Mouse (Mus musculus) midbrain, postnatal 0 days (tissue): Measurements from ENCODE around the gene Kif2c. TPM values are rescaled to one million over a fixed set of nuclear protein-coding genes. Genes with fewer than 3 reads are reported as not detected.
A peak's percentile ranks its signal among the peaks of the same experiment; 100 is the strongest.

ENCODE experiments used
- ATAC-seq: fragments of 200-750 bp; cut with Nextera tagmentation; 2 replicates; pipeline ENCODE4 v1.8.0; 2017; ENCODE audit warnings: moderate number of reproducible peaks, mild to moderate bottlenecking, moderate TSS enrichment, moderate library complexity; ENCODE audit not compliant: low FRiP score
- DNase-seq: peaks from one replicate; pipeline ENCODE4 v3.0.0-alpha.2; 2015; ENCODE audit warnings: low spot score
- H3K27ac ChIP-seq: fragments of 300-500 bp; sonication (generic); 2 replicates; pipeline ENCODE4 v1.5.1; 2014; ENCODE audit warnings: low read depth, mild to moderate bottlenecking, low read length, mixed read lengths
- H3K27me3 ChIP-seq: fragments of 300-500 bp; sonication (generic); 2 replicates; pipeline ENCODE4 v1.6.1; 2014; ENCODE audit warnings: low read length, control low read depth, mixed read lengths; ENCODE audit not compliant: insufficient read depth
- H3K36me3 ChIP-seq: fragments of 300-500 bp; sonication (generic); 2 replicates; pipeline ENCODE4 v1.6.1; 2014; ENCODE audit warnings: low read length, control low read depth, mixed read lengths; ENCODE audit not compliant: insufficient read depth
- H3K4me1 ChIP-seq: fragments of 300-500 bp; sonication (generic); 2 replicates; pipeline ENCODE4 v1.6.1; 2014; ENCODE audit warnings: mild to moderate bottlenecking, control low read depth, antibody characterized with exemption, low read length, mixed read lengths; ENCODE audit not compliant: insufficient read depth
- H3K4me2 ChIP-seq: fragments of 300-500 bp; sonication (generic); 2 replicates; pipeline ENCODE4 v1.6.1; 2014; ENCODE audit warnings: low read depth, mild to moderate bottlenecking, low read length, mixed read lengths; ENCODE audit not compliant: poor library complexity, severe bottlenecking
- H3K4me3 ChIP-seq: fragments of 300-500 bp; sonication (generic); 2 replicates; pipeline ENCODE4 v1.5.1; 2014; ENCODE audit warnings: low read depth, mild to moderate bottlenecking, low read length, moderate library complexity
- H3K9ac ChIP-seq: fragments of 300-500 bp; sonication (generic); replicated peaks from 2 replicates; pipeline ENCODE4 v1.6.1; 2014; ENCODE audit warnings: mild to moderate bottlenecking, low read length, moderate library complexity, mixed read lengths; ENCODE audit not compliant: poor library complexity, severe bottlenecking
- H3K9me3 ChIP-seq: fragments of 300-500 bp; sonication (generic); 2 replicates; pipeline ENCODE4 v1.6.1; 2016; ENCODE audit warnings: low read length, control low read depth
- CTCF ChIP-seq: IDR thresholded peaks from 2 replicates; pipeline ENCODE4 v1.5.1; 2016; ENCODE audit warnings: antibody characterized with exemption, mild to moderate bottlenecking
- WGBS: fragments of 180-500 bp; shearing (Covaris S2); extraction: QIAGEN DNeasy Blood & Tissue Kit; methylation state at CpG from one replicate; pipeline ENCODE4 v1.1.7; 2014; 5-methylcytosine and 5-hydroxymethylcytosine counted together
- polyA plus RNA-seq: library from polyadenylated mRNA; unstranded; fragments of >200 nt; fragmentation: Nextera tagmentation; extraction: Ambion mirVana; gene quantifications from 2 replicates; pipeline ENCODE4 v1.2.1, GENCODE M21; 2015
- total RNA-seq: library from RNA; depleted of rRNA; stranded (reverse); fragments of >200 nt; gene quantifications from 2 replicates; pipeline ENCODE4 v1.2.3, GENCODE M21; 2014

Gene Kif2c
- total and polyA plus RNA-seq, 2 experiments from 2014 or later, result 2.3 to 9.8 TPM

DNA sequence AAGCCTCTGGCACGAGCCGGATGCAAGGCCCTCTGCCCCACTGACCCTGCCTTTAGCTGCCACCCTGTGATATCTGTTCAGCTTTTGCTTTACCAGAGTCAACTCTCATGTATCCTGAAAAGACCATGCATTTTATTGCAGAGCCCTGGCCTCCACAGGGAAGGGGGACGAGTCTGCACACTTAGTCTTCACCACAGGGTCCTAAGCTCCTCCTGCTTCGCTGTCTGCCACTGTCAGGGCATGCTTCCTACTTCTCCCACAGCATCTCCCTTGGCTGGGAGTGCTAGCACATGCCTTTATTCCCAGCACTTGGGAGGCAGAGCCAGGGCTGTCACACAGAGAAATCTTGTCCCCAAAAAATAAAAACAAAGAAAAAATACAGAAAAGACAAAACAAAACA lies 21.3 kb downstream of the Kif2c start:
- DNase-seq, result no peak
- 0 out of 2 replicates have a peak, but pooled peaks have one; percentile 48 for ATAC-seq
- 69% methylated on average over 4 of the region's 4 CpGs for WGBS

DNA sequence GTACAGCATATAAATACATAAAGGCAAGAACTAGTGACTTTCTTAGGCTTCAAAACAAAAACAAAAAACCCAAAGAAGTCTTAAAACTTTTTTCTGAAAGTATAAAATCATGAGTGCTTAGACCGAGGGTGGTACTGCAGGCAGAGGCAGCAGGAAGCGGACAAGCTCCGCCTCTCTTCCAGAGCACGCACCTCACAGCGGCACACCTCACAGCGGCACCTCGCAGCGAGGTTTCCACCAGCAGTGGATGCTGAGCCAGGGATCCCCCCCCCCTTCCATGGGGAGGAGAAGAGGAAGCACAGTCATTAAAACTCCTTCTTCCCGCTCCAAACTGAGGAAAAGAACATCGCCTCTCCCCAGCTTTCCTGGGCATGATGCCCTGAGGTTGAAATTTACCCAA lies 22.8 kb downstream of the Kif2c start:
- H3K9ac ChIP-seq, result no peak overlapping the region
- H3K9me3 ChIP-seq, result no peaks in the 10 kb centered on the region
- no peak overlapping the region for H3K27ac ChIP-seq
- H3K4me2 ChIP-seq, result no peak overlapping the region
- no peaks in the 10 kb centered on the region for H3K36me3 ChIP-seq
- DNase-seq (no peak), ATAC-seq (no peak)
- no peak overlapping the region for H3K4me3 ChIP-seq
- no peaks in the 10 kb centered on the region for H3K4me1 ChIP-seq
- WGBS, result 85% methylated on average over 10 of the region's 10 CpGs
- no peak for TF ChIP-seq CTCF
- H3K27me3 ChIP-seq, result no peaks in the 10 kb centered on the region

More for the DNA sequence above, 21.3 kb downstream of the Kif2c start:
- Histone ChIP-seq H3K27ac (no peak overlapping the region), H3K9ac (no peak overlapping the region), H3K9me3 (no peaks in the 10 kb centered on the region), H3K27me3 (no peaks in the 10 kb centered on the region), H3K4me1 (no peaks in the 10 kb centered on the region), H3K4me3 (no peak overlapping the region), H3K36me3 (peaks cover 2% of the 10 kb centered on the region; the same call in 1 of the 2 replicates), H3K4me2 (no peak overlapping the region)
- TF ChIP-seq CTCF, result no peak

GRCm38 (mm10) chr4:117156372-117156771 lies 26.1 kb downstream of the Kif2c start:
- peak overlapping the region; percentile 89 for H3K4me3 ChIP-seq
- WGBS, result 24% methylated on average over 6 of the region's 6 CpGs
- peak overlapping the region; percentile 95; the same call in 1 of the 2 replicates for H3K9ac ChIP-seq
- H3K27ac ChIP-seq, result peak overlapping the region; percentile 18; the same call in 1 of the 2 replicates
- ATAC-seq (no peak), DNase-seq (no peak)
- no peaks in the 10 kb centered on the region for H3K4me1 ChIP-seq
- H3K27me3 ChIP-seq, result no peaks in the 10 kb centered on the region
- H3K4me2 ChIP-seq, result peak overlapping the region; percentile 88
- TF ChIP-seq CTCF, result no peak
- H3K36me3 ChIP-seq, result peaks cover 22% of the 10 kb centered on the region
- no peaks in the 10 kb centered on the region for H3K9me3 ChIP-seq

- peak within 1 kb of the TSS; percentile 95 for H3K9ac ChIP-seq
- 0% methylated on average over 50 of the region's 52 CpGs for WGBS
- H3K9me3 ChIP-seq, result no peaks in the 10 kb centered on the region
- no peak for TF ChIP-seq CTCF
- ATAC-seq (peak; percentile 90), DNase-seq (peak; percentile 94)
- H3K27me3 ChIP-seq, result no peaks in the 10 kb centered on the region
- H3K27ac ChIP-seq, result peak within 1 kb of the TSS; percentile 94
- H3K4me2 ChIP-seq, result peak within 1 kb of the TSS; percentile 88
- peak within 1 kb of the TSS; percentile 89 for H3K4me3 ChIP-seq
- H3K36me3 ChIP-seq, result peaks cover 24% of the 10 kb centered on the region
- no peaks in the 10 kb centered on the region for H3K4me1 ChIP-seq
These were observed 26.6 kb downstream of the Kif2c start, which contains the start of gene Rps8 for GRCm38 (mm10) chr4:117155792-117156355. Gene Rps8, minus strand, starts transcription at chr4:117156243.

GRCm38 (mm10) chr4:117155020-117155791 lies 27.2 kb downstream of the Kif2c start:
- Histone ChIP-seq H3K9me3 (no peaks in the 10 kb centered on the region), H3K27ac (peak overlapping the region; percentile 94), H3K36me3 (peaks cover 28% of the 10 kb centered on the region), H3K27me3 (no peaks in the 10 kb centered on the region), H3K4me3 (peak overlapping the region; percentile 89), H3K4me2 (peak overlapping the region; percentile 88), H3K4me1 (no peaks in the 10 kb centered on the region), H3K9ac (peak overlapping the region; percentile 95)
- 3% methylated on average over 42 of the region's 44 CpGs for WGBS
- no peak for TF ChIP-seq CTCF
- ATAC-seq (peak; percentile 71; the same call in 1 of the 2 replicates), DNase-seq (no peak)

DNA sequence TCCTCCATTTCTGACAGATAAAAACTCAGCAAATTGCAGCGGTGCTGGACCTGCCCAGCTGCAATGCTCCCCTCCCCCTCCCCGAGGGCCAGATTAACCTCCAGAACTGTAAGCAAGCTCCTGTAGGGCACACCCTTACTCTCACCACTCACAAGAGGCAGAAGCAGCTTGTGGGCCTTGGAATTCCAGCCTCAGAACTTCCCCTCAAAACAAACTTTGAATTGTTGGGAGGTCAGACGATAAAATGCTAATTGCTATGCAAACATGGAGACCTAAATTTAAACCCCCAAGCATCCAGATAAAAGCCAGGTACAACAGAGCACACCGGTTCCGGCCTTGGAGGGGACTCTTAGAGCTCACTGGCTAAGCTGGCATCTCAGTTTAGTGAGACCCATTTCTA lies 29.7 kb downstream of the Kif2c start:
- no peak for DNase-seq
- Histone ChIP-seq H3K27ac (no peak overlapping the region), H3K4me1 (no peaks in the 10 kb centered on the region), H3K27me3 (no peaks in the 10 kb centered on the region), H3K4me3 (no peak overlapping the region), H3K36me3 (peaks cover 32% of the 10 kb centered on the region), H3K4me2 (no peak overlapping the region), H3K9ac (0 out of 2 replicates have a peak overlapping the region, but pooled peaks have one; percentile 3), H3K9me3 (no peaks in the 10 kb centered on the region)
- no peak for TF ChIP-seq CTCF
- 83% methylated on average over 5 of the region's 5 CpGs for WGBS
- ATAC-seq, result no peak
